Mouse (Mus musculus): ENCODE data around the gene Dtx2. TPM values are rescaled to one million over a fixed set of nuclear protein-coding genes. Genes with fewer than 3 reads are reported as not detected.
A peak's percentile ranks its signal among the peaks of the same experiment; 100 is the strongest.

Dtx2 gene
- total RNA-seq, 2 experiments from 2014 or later = 8.3 to 10.2 TPM

- DNase-seq (ENCODE audit: low spot score in 2 of 2) = no peak
Measured at GRCm38 (mm10) chr5:135971876-135972275, 22.7 kb upstream of the Dtx2 start.

GRCm38 (mm10) chr5:135974365-135974764, 20.2 kb upstream of the Dtx2 start, which contains the start of gene Ssc4d:
TSS of gene Ssc4d (minus strand) at chr5:135974531.
- no peak for DNase-seq (ENCODE audit: low spot score in 2 of 2)

- DNase-seq (ENCODE audit: low spot score in 2 of 2) = no peak
Measured at GRCm38 (mm10) chr5:135975893-135976668, 18.5 kb upstream of the Dtx2 start.

GRCm38 (mm10) chr5:135979381-135979780, 15.2 kb upstream of the Dtx2 start:
- DNase-seq (ENCODE audit: low spot score in 2 of 2) = no peak

GRCm38 (mm10) chr5:135979904-135980303, 14.7 kb upstream of the Dtx2 start, which contains the start of gene Zp3:
TSS of gene Zp3 (plus strand) at chr5:135980099.
- no peak for DNase-seq (ENCODE audit: low spot score in 2 of 2)

- DNase-seq (ENCODE audit: low spot score in 2 of 2) = peak in 1 of 2 experiments; percentile 24
Measured at GRCm38 (mm10) chr5:135982398-135982797, 12.2 kb upstream of the Dtx2 start.

- DNase-seq (ENCODE audit: low spot score in 2 of 2) = no peak
Measured at GRCm38 (mm10) chr5:135984546-135985044, 10.0 kb upstream of the Dtx2 start.

GRCm38 (mm10) chr5:135987248-135987647, 7.4 kb upstream of the Dtx2 start:
- no peak for DNase-seq (ENCODE audit: low spot score in 2 of 2)

- DNase-seq (ENCODE audit: low spot score in 2 of 2) = no peak
Measured at GRCm38 (mm10) chr5:135990601-135991000, 4.0 kb upstream of the Dtx2 start.

- no peak for DNase-seq (ENCODE audit: low spot score in 2 of 2)
Measured at GRCm38 (mm10) chr5:135993381-135993965, 1.1 kb upstream of the Dtx2 start.

- DNase-seq (ENCODE audit: low spot score in 2 of 2) = no peak
Measured at GRCm38 (mm10) chr5:135994335-135994724, 270 bp upstream of the Dtx2 start.

- DNase-seq (ENCODE audit: low spot score in 2 of 2) = no peak
Measured at GRCm38 (mm10) chr5:135996162-135996561, 1.6 kb downstream of the Dtx2 start.

- DNase-seq (ENCODE audit: low spot score in 2 of 2) = no peak
Measured at GRCm38 (mm10) chr5:136001222-136001621, 6.6 kb downstream of the Dtx2 start.

GRCm38 (mm10) chr5:136002325-136002724, 7.7 kb downstream of the Dtx2 start:
- DNase-seq (ENCODE audit: low spot score in 2 of 2) = no peak

GRCm38 (mm10) chr5:136002751-136003151, 8.2 kb downstream of the Dtx2 start:
- no peak for DNase-seq (ENCODE audit: low spot score in 2 of 2)

- DNase-seq (ENCODE audit: low spot score in 2 of 2) = no peak
Measured at GRCm38 (mm10) chr5:136004537-136004936, 9.9 kb downstream of the Dtx2 start.

GRCm38 (mm10) chr5:136007745-136008144, 13.1 kb downstream of the Dtx2 start:
- no peak for DNase-seq (ENCODE audit: low spot score in 2 of 2)

GRCm38 (mm10) chr5:136014877-136015276, 20.3 kb downstream of the Dtx2 start:
- no peak for DNase-seq (ENCODE audit: low spot score in 2 of 2)

- no peak for DNase-seq (ENCODE audit: low spot score in 2 of 2)
Measured at GRCm38 (mm10) chr5:136015586-136015985, 21.0 kb downstream of the Dtx2 start.

- no peak for DNase-seq (ENCODE audit: low spot score in 2 of 2)
Measured at GRCm38 (mm10) chr5:136016014-136016876, 21.6 kb downstream of the Dtx2 start.

- no peak for DNase-seq (ENCODE audit: low spot score in 2 of 2)
Measured at GRCm38 (mm10) chr5:136017262-136017661, 22.7 kb downstream of the Dtx2 start.
